Mouse (Mus musculus) neural tube, embryonic 11.5 days (tissue): ENCODE results near the gene Alkbh3. TPM values are rescaled to one million over a fixed set of nuclear protein-coding genes. Genes with fewer than 3 reads are reported as not detected.
A peak's percentile ranks its signal among the peaks of the same experiment; 100 is the strongest.

ENCODE experiments used
- ATAC-seq: fragments of 200-750 bp; cut with Nextera tagmentation; 2 replicates; pipeline ENCODE4 v1.8.0; 2017; ENCODE audit warnings: moderate number of reproducible peaks, mild to moderate bottlenecking, moderate TSS enrichment, moderate library complexity; ENCODE audit not compliant: insufficient read depth, low FRiP score, low TSS enrichment
- DNase-seq: peaks from one replicate; pipeline ENCODE4 v3.0.0-alpha.2; 2015; ENCODE audit warnings: low spot score
- H3K27ac ChIP-seq: fragments of 300-500 bp; sonication (generic); 2 replicates; pipeline ENCODE4 v1.5.1; 2014; ENCODE audit warnings: low read depth, mild to moderate bottlenecking, low read length
- H3K27me3 ChIP-seq: fragments of 300-500 bp; sonication (generic); 2 replicates; pipeline ENCODE4 v1.6.1; 2014; ENCODE audit warnings: mild to moderate bottlenecking, low read length, mixed read lengths; ENCODE audit not compliant: control insufficient read depth, insufficient read depth
- H3K36me3 ChIP-seq: fragments of 300-500 bp; sonication (generic); 2 replicates; pipeline ENCODE4 v1.6.1; 2014; ENCODE audit warnings: mild to moderate bottlenecking, low read length, moderate library complexity, mixed read lengths; ENCODE audit not compliant: control insufficient read depth, insufficient read depth
- H3K4me1 ChIP-seq: fragments of 300-500 bp; sonication (generic); 2 replicates; pipeline ENCODE4 v1.6.1; 2014; ENCODE audit warnings: low read length, mixed read lengths; ENCODE audit not compliant: control insufficient read depth, insufficient read depth
- H3K4me2 ChIP-seq: fragments of 300-500 bp; sonication (generic); 2 replicates; pipeline ENCODE4 v1.6.1; 2014; ENCODE audit warnings: low read depth, mild to moderate bottlenecking, moderate library complexity
- H3K4me3 ChIP-seq: fragments of 300-500 bp; sonication (generic); 2 replicates; pipeline ENCODE4 v1.5.1; 2014; ENCODE audit warnings: low read depth, low read length
- H3K9ac ChIP-seq: fragments of 300-500 bp; sonication (generic); 2 replicates; pipeline ENCODE4 v1.6.1; 2014; ENCODE audit warnings: mild to moderate bottlenecking, low read length
- H3K9me3 ChIP-seq: fragments of 300-500 bp; sonication (generic); 2 replicates; pipeline ENCODE4 v1.6.1; 2016; ENCODE audit warnings: low read length; ENCODE audit not compliant: control insufficient read depth
- WGBS: fragments of 180-500 bp; shearing (Covaris S2); extraction: QIAGEN DNeasy Blood & Tissue Kit; methylation state at CpG from one replicate; pipeline ENCODE4 v1.1.7; 2014; 5-methylcytosine and 5-hydroxymethylcytosine counted together
- polyA plus RNA-seq: library from polyadenylated mRNA; unstranded; fragments of >200 nt; fragmentation: Nextera tagmentation; extraction: Ambion mirVana; gene quantifications from 2 replicates; pipeline ENCODE4 v1.2.1, GENCODE M21; 2014

The Alkbh3 gene
- polyA plus RNA-seq: 46.6 and 47.8 TPM in 2 replicates

GRCm38 (mm10) chr2:94010335-94011291, at the start of gene Alkbh3:
TSS of gene Alkbh3 (minus strand) at chr2:94010807.
- Histone ChIP-seq H3K9ac (peak within 1 kb of the TSS; percentile 85), H3K27me3 (no peaks in the 10 kb centered on the region), H3K4me3 (peak within 1 kb of the TSS; percentile 84), H3K27ac (no peak within 1 kb of the TSS), H3K4me1 (peaks cover 4% of the 10 kb centered on the region; the same call in 1 of the 2 replicates), H3K4me2 (peak within 1 kb of the TSS; percentile 83), H3K9me3 (no peaks in the 10 kb centered on the region), H3K36me3 (no peaks in the 10 kb centered on the region)
- 4% methylated on average over 47 of the region's 47 CpGs for WGBS
- ATAC-seq (peak; percentile 98), DNase-seq (peak; percentile 94)

GRCm38 (mm10) chr2:94059459-94059858, 48.9 kb upstream of the Alkbh3 start:
- H3K27me3 ChIP-seq: no peaks in the 10 kb centered on the region
- H3K9ac ChIP-seq: no peak overlapping the region
- no peaks in the 10 kb centered on the region for H3K36me3 ChIP-seq
- H3K4me3 ChIP-seq: no peak overlapping the region
- 84% methylated on average over 5 of the region's 5 CpGs for WGBS
- H3K4me1 ChIP-seq: no peaks in the 10 kb centered on the region
- H3K4me2 ChIP-seq: no peak overlapping the region
- no peak for ATAC-seq
- no peaks in the 10 kb centered on the region for H3K9me3 ChIP-seq
- no peak for DNase-seq
- no peak overlapping the region for H3K27ac ChIP-seq

GRCm38 (mm10) chr2:94054813-94055212, 44.2 kb upstream of the Alkbh3 start:
- DNase-seq: peak; percentile 19
- no peak for ATAC-seq
- Histone ChIP-seq H3K4me1 (no peaks in the 10 kb centered on the region), H3K4me3 (no peak overlapping the region), H3K4me2 (no peak overlapping the region), H3K27ac (no peak overlapping the region), H3K9ac (no peak overlapping the region), H3K36me3 (no peaks in the 10 kb centered on the region), H3K27me3 (no peaks in the 10 kb centered on the region), H3K9me3 (no peaks in the 10 kb centered on the region)

GRCm38 (mm10) chr2:94051952-94052351, 41.3 kb upstream of the Alkbh3 start:
- Histone ChIP-seq H3K27ac (no peak overlapping the region), H3K27me3 (no peaks in the 10 kb centered on the region), H3K9ac (no peak overlapping the region), H3K4me2 (no peak overlapping the region), H3K36me3 (no peaks in the 10 kb centered on the region), H3K4me3 (no peak overlapping the region), H3K9me3 (no peaks in the 10 kb centered on the region), H3K4me1 (no peaks in the 10 kb centered on the region)
- DNase-seq (no peak), ATAC-seq (no peak)
- WGBS: 92% methylated on average over 5 of the region's 5 CpGs

GRCm38 (mm10) chr2:94050901-94051300, 40.3 kb upstream of the Alkbh3 start:
- DNase-seq (no peak), ATAC-seq (no peak)
- Histone ChIP-seq H3K4me2 (no peak overlapping the region), H3K4me1 (no peaks in the 10 kb centered on the region), H3K9ac (no peak overlapping the region), H3K9me3 (no peaks in the 10 kb centered on the region), H3K27me3 (no peaks in the 10 kb centered on the region), H3K36me3 (no peaks in the 10 kb centered on the region), H3K27ac (no peak overlapping the region), H3K4me3 (no peak overlapping the region)
- WGBS: 96% methylated on average over 3 of the region's 3 CpGs

GRCm38 (mm10) chr2:94049471-94050176, 39.0 kb upstream of the Alkbh3 start:
- WGBS: 88% methylated on average over 5 of the region's 5 CpGs
- DNase-seq: no peak

GRCm38 (mm10) chr2:94048733-94049470, 38.3 kb upstream of the Alkbh3 start:
- no peak overlapping the region for H3K27ac ChIP-seq
- no peak overlapping the region for H3K9ac ChIP-seq
- WGBS: 81% methylated on average over 5 of the region's 5 CpGs
- no peak for ATAC-seq
- H3K4me3 ChIP-seq: no peak overlapping the region
- H3K4me2 ChIP-seq: no peak overlapping the region
- H3K4me1 ChIP-seq: no peaks in the 10 kb centered on the region
- no peaks in the 10 kb centered on the region for H3K27me3 ChIP-seq
- H3K9me3 ChIP-seq: no peaks in the 10 kb centered on the region
- no peaks in the 10 kb centered on the region for H3K36me3 ChIP-seq
- DNase-seq: no peak

More at GRCm38 (mm10) chr2:94049471-94050176, 39.0 kb upstream of the Alkbh3 start:
- Histone ChIP-seq H3K4me2 (no peak overlapping the region), H3K27ac (no peak overlapping the region), H3K4me3 (no peak overlapping the region), H3K36me3 (no peaks in the 10 kb centered on the region), H3K4me1 (no peaks in the 10 kb centered on the region), H3K27me3 (no peaks in the 10 kb centered on the region), H3K9ac (no peak overlapping the region), H3K9me3 (no peaks in the 10 kb centered on the region)
- ATAC-seq: no peak

- Histone ChIP-seq H3K27me3 (no peaks in the 10 kb centered on the region), H3K9me3 (no peaks in the 10 kb centered on the region), H3K4me3 (no peak overlapping the region), H3K4me1 (no peaks in the 10 kb centered on the region), H3K9ac (no peak overlapping the region), H3K27ac (no peak overlapping the region), H3K36me3 (no peaks in the 10 kb centered on the region), H3K4me2 (no peak overlapping the region)
- DNase-seq: no peak
- WGBS: 77% methylated on average over 1 of the region's 1 CpGs
- no peak for ATAC-seq
Measured at GRCm38 (mm10) chr2:94048271-94048670, 37.7 kb upstream of the Alkbh3 start.
